Mouse (Mus musculus) hindbrain, postnatal 0 days (tissue): ENCODE data around the gene Bcat2. TPM values are rescaled to one million over a fixed set of nuclear protein-coding genes. Genes with fewer than 3 reads are reported as not detected.

Source experiments
- ATAC-seq: fragments of 200-750 bp; cut with Nextera tagmentation; 2 replicates; pipeline ENCODE4 v1.8.0; 2017; ENCODE audit warnings: mild to moderate bottlenecking, moderate TSS enrichment, moderate library complexity
- DNase-seq: peaks from one replicate; pipeline ENCODE4 v3.0.0-alpha.2; 2015; ENCODE audit warnings: low spot score
- H3K27ac ChIP-seq: fragments of 300-500 bp; sonication (generic); 2 replicates; pipeline ENCODE4 v1.5.1; 2014; ENCODE audit warnings: mild to moderate bottlenecking
- H3K27me3 ChIP-seq: fragments of 300-500 bp; sonication (generic); 2 replicates; pipeline ENCODE4 v1.6.1; 2014; ENCODE audit warnings: low read length, mixed read lengths; ENCODE audit not compliant: insufficient read depth
- H3K36me3 ChIP-seq: fragments of 300-500 bp; sonication (generic); 2 replicates; pipeline ENCODE4 v1.6.1; 2014; ENCODE audit warnings: low read length, mixed read lengths; ENCODE audit not compliant: insufficient read depth
- H3K4me1 ChIP-seq: fragments of 300-500 bp; sonication (generic); 2 replicates; pipeline ENCODE4 v1.6.1; 2014; ENCODE audit warnings: antibody characterized with exemption, low read length, mixed read lengths; ENCODE audit not compliant: insufficient read depth
- H3K4me2 ChIP-seq: fragments of 300-500 bp; sonication (generic); 2 replicates; pipeline ENCODE4 v1.6.1; 2014; ENCODE audit warnings: low read depth, mild to moderate bottlenecking, low read length, moderate library complexity, mixed read lengths
- H3K4me3 ChIP-seq: fragments of 300-500 bp; sonication (generic); 2 replicates; pipeline ENCODE4 v1.5.1; 2014; ENCODE audit warnings: low read length
- H3K9ac ChIP-seq: fragments of 300-500 bp; sonication (generic); replicated peaks from 2 replicates; pipeline ENCODE4 v1.6.1; 2014; ENCODE audit warnings: mild to moderate bottlenecking, low read length, moderate library complexity, mixed read lengths
- H3K9me3 ChIP-seq: fragments of 300-500 bp; sonication (generic); 2 replicates; pipeline ENCODE4 v1.6.1; 2016; ENCODE audit warnings: low read length, mixed read lengths
- CTCF ChIP-seq: IDR thresholded peaks from 2 replicates; pipeline ENCODE4 v1.5.1; 2016; ENCODE audit warnings: antibody characterized with exemption, control low read depth, low read depth
- WGBS: fragments of 180-500 bp; shearing (Covaris S2); extraction: QIAGEN DNeasy Blood & Tissue Kit; methylation state at CpG from one replicate; pipeline ENCODE4 v1.1.7; 2014; 5-methylcytosine and 5-hydroxymethylcytosine counted together
- polyA plus RNA-seq: library from polyadenylated mRNA; unstranded; fragments of >200 nt; fragmentation: Nextera tagmentation; extraction: Ambion mirVana; gene quantifications from 2 replicates; pipeline ENCODE4 v1.2.1, GENCODE M21; 2015
- total RNA-seq: library from RNA; depleted of rRNA; stranded (reverse); fragments of >200 nt; gene quantifications from 2 replicates; pipeline ENCODE4 v1.2.3, GENCODE M21; 2014

Bcat2 gene
- total and polyA plus RNA-seq, 2 experiments from 2014 or later = 17.8 to 19.0 TPM

DNA sequence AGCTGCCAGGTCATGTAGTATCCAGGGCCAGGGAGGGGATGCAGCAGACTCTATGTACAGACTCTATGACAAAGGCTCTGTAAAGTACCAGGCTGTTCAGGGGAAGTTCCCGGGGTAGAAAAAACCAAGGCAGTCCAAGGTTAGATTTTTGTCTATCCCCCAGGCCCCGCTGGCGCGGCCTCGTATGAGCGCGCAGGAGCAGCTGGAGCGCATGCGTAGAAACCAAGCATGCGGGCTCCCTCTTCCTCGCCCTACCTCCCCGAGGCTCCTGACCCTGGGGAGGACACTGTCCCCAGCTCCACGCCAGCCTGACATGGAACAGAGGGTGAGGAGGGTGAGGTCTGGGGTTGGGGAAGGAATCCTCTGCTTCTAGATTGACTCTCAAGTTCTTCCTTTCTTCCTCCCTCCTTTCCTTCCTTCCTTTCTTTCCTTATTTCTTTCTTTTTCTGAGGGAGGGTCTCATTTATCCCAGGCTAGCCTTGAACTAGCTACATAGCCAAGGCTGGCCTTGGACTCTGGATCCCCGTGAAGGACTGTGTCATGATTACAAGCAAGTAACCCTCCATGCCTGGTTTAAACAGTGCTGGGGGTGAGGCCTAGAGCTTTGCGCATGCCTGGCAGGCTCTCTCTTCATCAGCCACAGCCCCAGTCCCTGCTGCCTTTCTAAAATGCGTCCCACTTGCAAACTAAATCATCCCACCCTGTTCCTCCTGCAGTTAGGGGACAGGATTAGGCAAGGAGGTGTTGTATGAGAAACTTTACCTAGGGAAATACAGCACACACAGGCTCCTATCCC lies 20.1 kb upstream of the Bcat2 start:
- no peak for ATAC-seq
- 88% methylated on average over 16 of the region's 16 CpGs for WGBS

DNA sequence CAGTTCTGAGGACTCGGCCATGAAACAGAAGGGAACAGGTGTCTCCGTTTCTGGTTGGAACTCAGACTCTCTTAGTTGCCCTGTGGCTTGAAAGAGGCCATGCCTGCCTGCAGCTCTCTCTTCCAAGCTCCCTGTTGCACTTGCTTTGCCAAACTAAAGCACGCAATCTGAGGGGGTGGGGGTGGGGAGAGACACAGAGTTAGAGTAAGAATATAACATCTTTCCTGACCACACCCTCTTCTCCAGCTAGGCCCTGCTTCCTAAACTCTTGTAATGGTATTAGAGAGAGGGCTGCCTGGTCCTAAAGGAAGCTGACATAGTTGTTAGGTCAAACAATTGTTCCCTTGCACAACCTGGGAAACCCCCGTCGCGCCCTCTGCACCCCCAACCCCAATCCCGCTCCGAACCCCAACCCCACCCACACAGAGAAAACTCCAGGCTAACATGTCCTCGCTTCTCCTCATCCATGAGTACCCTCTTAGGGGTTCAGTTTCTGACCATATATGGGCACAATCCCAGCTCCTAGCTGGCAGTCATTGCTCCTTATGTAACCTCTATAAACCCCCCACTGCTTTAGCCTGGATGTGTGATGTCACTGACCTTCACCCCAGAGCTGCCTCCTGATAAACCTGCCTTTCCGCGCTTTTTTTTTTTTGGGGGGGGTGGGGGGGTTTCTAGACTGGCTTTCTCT lies 19.0 kb upstream of the Bcat2 start:
- H3K36me3 ChIP-seq = no peaks in the 10 kb centered on the region

More for the DNA sequence above, 20.1 kb upstream of the Bcat2 start:
- no peaks in the 10 kb centered on the region for H3K27me3 ChIP-seq
- no peak for TF ChIP-seq CTCF
- H3K4me2 ChIP-seq = no peak overlapping the region
- H3K9ac ChIP-seq = no peak overlapping the region
- DNase-seq = no peak
- no peaks in the 10 kb centered on the region for H3K9me3 ChIP-seq
- H3K27ac ChIP-seq = no peak overlapping the region
- H3K4me1 ChIP-seq = no peaks in the 10 kb centered on the region
- H3K36me3 ChIP-seq = no peaks in the 10 kb centered on the region
- H3K4me3 ChIP-seq = no peak overlapping the region

DNA sequence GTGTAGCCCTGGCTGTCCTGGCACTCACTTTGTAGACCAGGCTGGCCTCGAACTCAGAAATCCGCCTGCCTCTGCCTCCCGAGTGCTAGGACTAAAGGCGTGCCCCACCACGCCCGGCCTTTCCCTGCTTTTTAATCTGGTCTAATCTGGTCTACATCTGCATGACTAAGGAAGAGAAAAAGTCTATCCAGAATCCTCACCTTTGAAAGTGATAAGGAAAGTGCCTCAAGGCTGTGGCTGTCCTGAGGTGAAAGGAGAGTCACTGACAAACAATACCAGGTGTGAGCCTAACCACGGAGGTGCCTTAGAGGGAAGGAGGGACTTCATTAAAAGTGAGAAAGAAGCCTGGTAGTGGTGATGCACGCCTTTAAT lies 18.5 kb upstream of the Bcat2 start:
- no peak overlapping the region for H3K27ac ChIP-seq
- no peaks in the 10 kb centered on the region for H3K4me1 ChIP-seq
- DNase-seq (no peak), ATAC-seq (no peak)
- TF ChIP-seq CTCF = no peak
- WGBS = 84% methylated on average over 8 of the region's 8 CpGs
- no peak overlapping the region for H3K4me2 ChIP-seq
- no peaks in the 10 kb centered on the region for H3K36me3 ChIP-seq
- no peak overlapping the region for H3K4me3 ChIP-seq
- H3K9ac ChIP-seq = no peak overlapping the region
- H3K27me3 ChIP-seq = no peaks in the 10 kb centered on the region
- no peaks in the 10 kb centered on the region for H3K9me3 ChIP-seq

More for the DNA sequence above, 19.0 kb upstream of the Bcat2 start:
- H3K27me3 ChIP-seq = no peaks in the 10 kb centered on the region
- H3K4me2 ChIP-seq = no peak overlapping the region
- no peaks in the 10 kb centered on the region for H3K4me1 ChIP-seq
- H3K9me3 ChIP-seq = no peaks in the 10 kb centered on the region
- TF ChIP-seq CTCF = no peak
- no peak for ATAC-seq
- no peak overlapping the region for H3K4me3 ChIP-seq
- WGBS = 80% methylated on average over 11 of the region's 11 CpGs
- no peak overlapping the region for H3K9ac ChIP-seq
- no peak overlapping the region for H3K27ac ChIP-seq
- no peak for DNase-seq

DNA sequence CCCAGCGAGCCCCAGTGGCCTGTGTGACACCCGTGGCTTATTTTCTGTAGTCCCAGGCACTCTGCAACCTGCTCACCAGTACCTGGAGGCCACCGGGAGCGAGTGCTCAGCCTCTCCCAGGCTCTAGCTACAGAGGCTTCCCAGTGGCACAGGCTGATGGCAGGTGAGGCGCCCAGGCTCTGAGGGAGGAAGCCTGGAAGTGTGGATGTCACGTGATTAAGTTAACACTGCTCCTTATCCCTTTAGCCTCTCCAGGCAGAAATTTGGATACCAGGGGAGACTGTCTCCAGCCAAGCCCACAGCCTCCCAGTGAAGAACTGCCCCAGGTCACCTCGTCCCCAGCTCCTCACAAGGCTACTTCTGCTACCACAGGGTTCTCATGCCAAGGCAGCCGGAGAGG lies 16.4 kb upstream of the Bcat2 start:
- Histone ChIP-seq H3K9ac (no peak overlapping the region), H3K36me3 (no peaks in the 10 kb centered on the region), H3K9me3 (no peaks in the 10 kb centered on the region), H3K27ac (no peak overlapping the region), H3K4me2 (no peak overlapping the region), H3K27me3 (no peaks in the 10 kb centered on the region), H3K4me1 (no peaks in the 10 kb centered on the region), H3K4me3 (no peak overlapping the region)
- ATAC-seq (no peak), DNase-seq (no peak)
- TF ChIP-seq CTCF = no peak
- WGBS = 69% methylated on average over 8 of the region's 8 CpGs

DNA sequence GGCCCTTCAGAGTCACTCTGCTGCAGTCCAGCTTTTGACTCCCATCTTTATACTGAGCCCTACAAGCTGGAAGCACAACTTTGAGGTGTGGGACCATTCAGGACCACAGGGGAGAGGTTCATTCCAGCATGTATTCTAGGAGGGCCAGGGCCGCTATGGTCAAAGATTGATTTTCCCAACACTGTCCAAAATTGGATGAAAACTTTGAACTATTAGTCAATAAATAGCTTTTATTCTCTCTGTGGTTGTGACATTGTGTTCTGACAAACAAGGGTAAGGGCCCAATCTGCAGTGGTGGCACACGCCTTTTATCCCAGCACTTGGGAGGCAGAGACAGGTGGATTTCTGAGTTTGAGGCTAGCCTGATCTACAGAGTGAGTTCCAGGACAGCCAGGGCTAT lies 16.0 kb upstream of the Bcat2 start:
- ATAC-seq = no peak

DNA sequence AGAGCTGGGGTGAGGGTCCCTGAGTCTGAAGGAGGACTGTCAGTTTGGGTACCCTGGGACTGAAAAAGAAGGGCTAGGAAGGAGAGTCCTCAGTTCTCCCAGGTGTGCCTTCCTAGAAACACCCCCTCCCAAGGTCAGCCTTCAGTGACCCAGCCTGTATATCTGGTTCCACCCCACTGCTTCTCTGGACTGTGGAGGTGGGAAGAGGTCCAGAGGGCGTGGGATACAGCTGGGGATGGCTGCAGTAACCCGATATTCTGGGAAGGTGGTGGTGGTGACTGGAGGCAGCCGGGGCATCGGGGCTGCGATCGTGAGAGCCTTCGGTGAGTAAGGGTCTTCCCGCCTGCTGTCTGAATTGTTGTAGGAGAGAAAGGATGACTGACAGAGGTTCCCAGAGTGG lies 15.2 kb upstream of the Bcat2 start, which contains the start of gene Hsd17b14:
Hsd17b14 (plus strand) TSS at position 150 of the 400 bp plus-strand sequence.
- no peak for TF ChIP-seq CTCF
- ATAC-seq = no peak
- no peak within 1 kb of the TSS for H3K4me3 ChIP-seq
- H3K9me3 ChIP-seq = no peaks in the 10 kb centered on the region
- no peaks in the 10 kb centered on the region for H3K4me1 ChIP-seq
- 37% methylated on average over 8 of the region's 8 CpGs for WGBS
- no peak within 1 kb of the TSS for H3K4me2 ChIP-seq
- H3K36me3 ChIP-seq = no peaks in the 10 kb centered on the region
- no peak for DNase-seq
- no peak within 1 kb of the TSS for H3K27ac ChIP-seq
- H3K27me3 ChIP-seq = no peaks in the 10 kb centered on the region
- H3K9ac ChIP-seq = no peak within 1 kb of the TSS

More for the DNA sequence above, 16.0 kb upstream of the Bcat2 start:
- Histone ChIP-seq H3K9ac (no peak overlapping the region), H3K4me1 (no peaks in the 10 kb centered on the region), H3K36me3 (no peaks in the 10 kb centered on the region), H3K4me3 (no peak overlapping the region), H3K4me2 (no peak overlapping the region), H3K9me3 (no peaks in the 10 kb centered on the region), H3K27ac (no peak overlapping the region), H3K27me3 (no peaks in the 10 kb centered on the region)
- TF ChIP-seq CTCF = no peak
- DNase-seq = no peak
- WGBS = 87% methylated on average over 2 of the region's 2 CpGs

DNA sequence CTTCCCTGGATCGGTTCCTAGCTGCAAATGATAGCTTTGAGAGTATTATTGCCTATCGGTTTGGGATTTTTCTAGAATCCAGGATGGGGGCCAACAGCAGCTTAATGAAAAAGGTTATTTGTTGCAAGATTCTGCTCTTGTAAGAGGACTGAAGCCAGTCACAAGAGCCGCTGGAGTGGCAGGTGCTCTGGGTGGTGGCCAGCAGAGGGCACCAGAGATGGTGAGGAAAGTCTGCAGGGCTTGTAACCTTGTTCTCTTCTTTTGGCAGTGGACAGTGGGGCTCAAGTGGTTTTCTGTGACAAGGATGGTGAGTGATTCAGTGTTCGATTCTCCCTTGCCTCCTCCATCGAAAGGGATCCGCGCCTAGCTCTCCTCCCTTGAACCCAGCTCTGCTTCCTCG lies 14.2 kb upstream of the Bcat2 start:
- ATAC-seq (peak; percentile 62; the same call in 1 of the 2 replicates), DNase-seq (peak; percentile 78)
- Histone ChIP-seq H3K4me3 (no peak overlapping the region), H3K27me3 (no peaks in the 10 kb centered on the region), H3K36me3 (no peaks in the 10 kb centered on the region), H3K4me1 (no peaks in the 10 kb centered on the region), H3K27ac (no peak overlapping the region), H3K9ac (no peak overlapping the region), H3K4me2 (no peak overlapping the region), H3K9me3 (no peaks in the 10 kb centered on the region)
- 22% methylated on average over 8 of the region's 8 CpGs for WGBS
- peak; percentile 83 for TF ChIP-seq CTCF
